Mouse (Mus musculus) kidney, adult 2 months (tissue): ENCODE data around the gene Esx1.
A peak's percentile ranks its signal among the peaks of the same experiment; 100 is the strongest.

Experiments used
- CTCF ChIP-seq: fragments of 200-500 bp; conservative IDR thresholded peaks from 2 replicates; pipeline ENCODE4 v1.5.1; 2011; ENCODE audit warnings: low read depth, mild to moderate bottlenecking, control low read depth, low read length, moderate library complexity, mixed read lengths; ENCODE audit not compliant: insufficient read depth, insufficient read length
- POLR2A ChIP-seq: fragments of 200-500 bp; IDR thresholded peaks from one replicate; pipeline ENCODE4 v1.6.1; 2011; ENCODE audit warnings: low read depth, low read length, control low read depth

- TF ChIP-seq CTCF (peak; percentile 21; the same call in 1 of the 2 replicates), POLR2A (no peak)
Measured at GRCm38 (mm10) chrX:137170021-137170420, 48.1 kb upstream of the Esx1 start.
